Mouse (Mus musculus): ENCODE measurements around the gene Trim3. TPM values are rescaled to one million over a fixed set of nuclear protein-coding genes. Genes with fewer than 3 reads are reported as not detected.

Trim3 gene
- polyA plus RNA-seq, 1 experiment = 36.8 TPM

- Histone ChIP-seq H3K36me3 (ENCODE audit: control insufficient read depth, insufficient read depth, low read length, poor library complexity, severe bottlenecking) (no peaks in the 10 kb centered on the region), H3K4me3 (ENCODE audit: low read depth, low read length) (no peak overlapping the region), H3K9me3 (replicated peaks; ENCODE audit: control insufficient read depth, insufficient read depth, low read length, poor library complexity, severe bottlenecking) (no peaks in the 10 kb centered on the region), H3K4me1 (ENCODE audit: control insufficient read depth, insufficient read depth, low read length) (no peaks in the 10 kb centered on the region), H3K9ac (ENCODE audit: low read depth, poor library complexity, severe bottlenecking) (no peak overlapping the region), H3K27me3 (ENCODE audit: control insufficient read depth, insufficient read depth, low read length, poor library complexity, severe bottlenecking) (no peaks in the 10 kb centered on the region), H3K27ac (ENCODE audit: insufficient read depth, low read length) (no peak overlapping the region)
- TF ChIP-seq EP300 (IDR thresholded peaks at IDR 0.05; ENCODE audit: insufficient read depth, low read depth, low read length) (no peak), CTCF (IDR thresholded peaks at IDR 0.05; ENCODE audit: low read depth, low read length) (no peak), POLR2A (IDR thresholded peaks at IDR 0.05; ENCODE audit: insufficient read depth, low read length) (no peak)
Observed at GRCm38 (mm10) chr7:105570756-105571155, 62.6 kb downstream of the Trim3 start.

- no peaks in the 10 kb centered on the region for H3K27me3 ChIP-seq (ENCODE audit: control insufficient read depth, insufficient read depth, low read length, poor library complexity, severe bottlenecking)
- H3K4me1 ChIP-seq (ENCODE audit: control insufficient read depth, insufficient read depth, low read length) = no peaks in the 10 kb centered on the region
- TF ChIP-seq EP300 (IDR thresholded peaks at IDR 0.05; ENCODE audit: insufficient read depth, low read depth, low read length) (no peak), CTCF (IDR thresholded peaks at IDR 0.05; ENCODE audit: low read depth, low read length) (no peak), POLR2A (IDR thresholded peaks at IDR 0.05; ENCODE audit: insufficient read depth, low read length) (no peak)
- no peaks in the 10 kb centered on the region for H3K9me3 ChIP-seq (replicated peaks; ENCODE audit: control insufficient read depth, insufficient read depth, low read length, poor library complexity, severe bottlenecking)
- H3K36me3 ChIP-seq (ENCODE audit: control insufficient read depth, insufficient read depth, low read length, poor library complexity, severe bottlenecking) = no peaks in the 10 kb centered on the region
- no peak overlapping the region for H3K4me3 ChIP-seq (ENCODE audit: low read depth, low read length)
- H3K9ac ChIP-seq (ENCODE audit: low read depth, poor library complexity, severe bottlenecking) = no peak overlapping the region
- no peak overlapping the region for H3K27ac ChIP-seq (ENCODE audit: insufficient read depth, low read length)
Observed at GRCm38 (mm10) chr7:105569512-105570496, 63.6 kb downstream of the Trim3 start.

DNA sequence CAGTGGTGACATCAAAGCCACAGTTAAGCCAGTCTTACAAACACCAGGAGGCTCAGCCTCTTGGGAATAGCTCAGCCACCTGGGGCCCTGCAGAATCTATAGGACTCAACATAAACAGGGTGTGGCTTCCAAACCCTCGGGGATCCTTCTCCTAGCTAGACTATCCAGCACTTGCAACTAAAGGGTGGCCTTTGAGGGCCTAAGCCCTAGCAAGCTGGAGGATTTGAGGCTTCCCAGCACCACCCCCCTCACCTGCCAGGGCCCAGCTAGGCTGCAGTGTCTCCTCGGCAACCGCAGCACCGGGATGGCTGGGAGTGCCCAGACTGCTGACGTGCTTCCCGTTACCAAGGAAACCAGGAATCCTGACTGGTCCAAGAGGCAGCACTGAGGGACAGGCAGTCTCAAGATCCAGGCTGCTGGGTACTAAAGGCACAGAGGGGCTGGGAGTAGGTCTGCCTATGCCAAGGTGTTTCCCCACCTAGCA lies 64.3 kb downstream of the Trim3 start:
- H3K36me3 ChIP-seq (ENCODE audit: control insufficient read depth, insufficient read depth, low read length, poor library complexity, severe bottlenecking) = no peaks in the 10 kb centered on the region
- no peak overlapping the region for H3K27ac ChIP-seq (ENCODE audit: insufficient read depth, low read length)

GRCm38 (mm10) chr7:105568583-105568982 lies 64.8 kb downstream of the Trim3 start:
- no peaks in the 10 kb centered on the region for H3K36me3 ChIP-seq (ENCODE audit: control insufficient read depth, insufficient read depth, low read length, poor library complexity, severe bottlenecking)
- H3K9me3 ChIP-seq (replicated peaks; ENCODE audit: control insufficient read depth, insufficient read depth, low read length, poor library complexity, severe bottlenecking) = no peaks in the 10 kb centered on the region
- no peaks in the 10 kb centered on the region for H3K27me3 ChIP-seq (ENCODE audit: control insufficient read depth, insufficient read depth, low read length, poor library complexity, severe bottlenecking)
- no peak overlapping the region for H3K27ac ChIP-seq (ENCODE audit: insufficient read depth, low read length)
- H3K9ac ChIP-seq (ENCODE audit: low read depth, poor library complexity, severe bottlenecking) = no peak overlapping the region
- H3K4me3 ChIP-seq (ENCODE audit: low read depth, low read length) = no peak overlapping the region
- no peaks in the 10 kb centered on the region for H3K4me1 ChIP-seq (ENCODE audit: control insufficient read depth, insufficient read depth, low read length)
- TF ChIP-seq CTCF (IDR thresholded peaks at IDR 0.05; ENCODE audit: low read depth, low read length) = no peak
- TF ChIP-seq EP300 (IDR thresholded peaks at IDR 0.05; ENCODE audit: insufficient read depth, low read depth, low read length) = no peak
- TF ChIP-seq POLR2A (IDR thresholded peaks at IDR 0.05; ENCODE audit: insufficient read depth, low read length) = no peak

More for the DNA sequence above, 64.3 kb downstream of the Trim3 start:
- Histone ChIP-seq H3K9me3 (replicated peaks; ENCODE audit: control insufficient read depth, insufficient read depth, low read length, poor library complexity, severe bottlenecking) (no peaks in the 10 kb centered on the region), H3K9ac (ENCODE audit: low read depth, poor library complexity, severe bottlenecking) (no peak overlapping the region), H3K4me1 (ENCODE audit: control insufficient read depth, insufficient read depth, low read length) (no peaks in the 10 kb centered on the region), H3K4me3 (ENCODE audit: low read depth, low read length) (no peak overlapping the region), H3K27me3 (ENCODE audit: control insufficient read depth, insufficient read depth, low read length, poor library complexity, severe bottlenecking) (no peaks in the 10 kb centered on the region)
- TF ChIP-seq EP300 (IDR thresholded peaks at IDR 0.05; ENCODE audit: insufficient read depth, low read depth, low read length) (0 out of 2 replicates have a peak, but pooled peaks have one; percentile 6), POLR2A (IDR thresholded peaks at IDR 0.05; ENCODE audit: insufficient read depth, low read length) (no peak), CTCF (IDR thresholded peaks at IDR 0.05; ENCODE audit: low read depth, low read length) (no peak)

DNA sequence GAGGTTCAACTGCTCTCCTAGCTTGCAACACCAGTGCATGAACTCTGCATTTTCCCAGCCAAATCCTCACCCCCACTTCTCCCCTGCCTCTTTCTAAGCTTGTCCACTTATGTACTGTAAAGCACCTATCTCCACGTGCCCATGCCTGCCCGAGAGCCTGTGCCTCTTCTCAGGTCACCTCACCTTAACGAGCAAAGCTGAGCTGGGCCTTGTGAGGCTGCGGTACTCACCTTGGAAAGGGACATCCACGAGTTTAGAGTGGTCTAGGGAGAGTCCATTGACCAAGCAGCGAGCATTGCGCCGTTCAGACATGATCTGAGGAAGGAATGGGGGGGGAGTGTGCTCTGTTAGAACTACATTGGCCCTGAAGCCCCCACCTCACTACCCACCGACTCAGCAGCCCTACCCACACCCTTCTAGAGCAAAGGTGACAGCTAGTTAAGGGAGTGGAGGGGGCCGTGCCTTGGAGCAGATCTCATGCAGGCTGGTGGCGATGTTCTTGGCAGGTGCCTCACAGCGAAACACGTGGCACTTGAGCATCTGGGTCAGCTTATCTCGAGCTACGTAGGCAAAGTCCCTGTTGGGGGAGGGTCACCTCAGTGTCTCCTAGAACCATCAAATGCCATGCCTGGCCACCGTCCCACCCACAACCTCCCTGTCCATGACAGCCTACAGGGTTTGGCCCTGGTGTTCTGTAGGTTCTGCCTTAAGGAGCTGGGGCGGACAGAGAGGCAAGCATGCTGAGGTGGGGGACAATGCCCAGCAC lies 68.1 kb downstream of the Trim3 start:
- Histone ChIP-seq H3K9me3 (replicated peaks; ENCODE audit: control insufficient read depth, insufficient read depth, low read length, poor library complexity, severe bottlenecking) (no peaks in the 10 kb centered on the region), H3K27me3 (ENCODE audit: control insufficient read depth, insufficient read depth, low read length, poor library complexity, severe bottlenecking) (no peaks in the 10 kb centered on the region), H3K4me3 (ENCODE audit: low read depth, low read length) (no peak overlapping the region), H3K27ac (ENCODE audit: insufficient read depth, low read length) (no peak overlapping the region), H3K9ac (ENCODE audit: low read depth, poor library complexity, severe bottlenecking) (no peak overlapping the region), H3K36me3 (ENCODE audit: control insufficient read depth, insufficient read depth, low read length, poor library complexity, severe bottlenecking) (no peaks in the 10 kb centered on the region), H3K4me1 (ENCODE audit: control insufficient read depth, insufficient read depth, low read length) (no peaks in the 10 kb centered on the region)
- no peak for TF ChIP-seq EP300 (IDR thresholded peaks at IDR 0.05; ENCODE audit: insufficient read depth, low read depth, low read length)
- TF ChIP-seq CTCF (IDR thresholded peaks at IDR 0.05; ENCODE audit: low read depth, low read length) = no peak
- no peak for TF ChIP-seq POLR2A (IDR thresholded peaks at IDR 0.05; ENCODE audit: insufficient read depth, low read length)

Data from ES-Bruce4 (cell line).